Comparison of ENCODE assay signal across 21 mouse cellular contexts in the genomic region with DNA sequence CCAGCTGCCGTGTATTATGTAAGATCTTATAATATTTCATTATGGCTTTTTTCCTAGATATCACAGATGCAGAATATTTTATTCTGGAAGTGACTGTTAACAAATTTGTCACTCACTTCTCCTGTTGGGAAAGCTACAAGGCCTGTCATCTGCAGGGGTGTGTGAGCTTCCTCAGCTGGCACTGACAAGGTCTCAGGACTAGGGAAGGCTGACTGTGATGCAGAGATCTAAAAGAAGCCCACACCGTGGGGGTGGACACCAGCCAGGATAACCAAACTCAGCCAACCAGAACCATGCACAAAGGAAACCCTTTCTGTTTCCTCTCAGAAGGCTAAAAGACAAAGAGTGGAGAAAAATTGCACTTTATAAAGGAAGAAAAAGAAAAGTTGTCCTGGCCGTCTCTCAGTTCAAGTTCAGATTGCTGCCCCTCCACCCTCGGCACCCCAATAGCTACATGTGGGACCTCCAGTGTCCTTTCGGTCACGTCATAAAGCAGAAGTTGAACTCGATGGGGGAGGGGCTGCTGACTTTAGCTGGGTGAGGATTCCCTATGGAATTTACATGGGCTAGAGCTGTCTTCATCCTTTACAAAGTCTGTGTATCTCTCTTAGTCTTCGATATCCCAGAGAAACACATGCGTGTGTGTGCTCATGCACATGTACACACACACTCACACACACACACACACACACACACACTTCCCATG.
DNase-seq lines count a peak whose midpoint lies in the region; ATAC-seq and TF ChIP-seq lines count a peak whose summit lies in the region.
"Had no signal": no experiment of that assay in that cellular context is flagged by ENCODE, and none has a peak within 500 bp of the region (broad histone marks: within the 10 kb centered on the region; RNA-seq: fewer than 3 reads in every experiment).

No protein-coding gene starts in this region.

- H3K9ac ChIP-seq in forebrain, embryonic 13.5 days: no peak overlapping the region
- no peak overlapping the region for H3K9ac ChIP-seq in midbrain, embryonic 14.5 days (replicated peaks; ENCODE audit: low read length)
- H3K9ac ChIP-seq: embryonic facial prominence, embryonic 12.5 days; forebrain, embryonic 12.5 days; hindbrain, embryonic 12.5 days; liver, embryonic 14.5 days; midbrain, embryonic 12.5 days had no signal

- 74% methylated on average over 9 of the region's 9 CpGs for WGBS in forebrain, embryonic 10.5 days
- WGBS in forebrain, embryonic 13.5 days: 69% methylated on average over 9 of the region's 9 CpGs
- 68% methylated on average over 9 of the region's 9 CpGs for WGBS in midbrain, embryonic 10.5 days
- 55% methylated on average over 9 of the region's 9 CpGs for WGBS in midbrain, embryonic 14.5 days

- H3K27me3 ChIP-seq in forebrain, embryonic 10.5 days (ENCODE audit: poor library complexity, severe bottlenecking): no peaks in the 10 kb centered on the region
- H3K27me3 ChIP-seq in forebrain, embryonic 13.5 days: no peaks in the 10 kb centered on the region
- H3K27me3 ChIP-seq in midbrain, embryonic 10.5 days (ENCODE audit: low read depth, poor library complexity, severe bottlenecking): no peaks in the 10 kb centered on the region
- H3K27me3 ChIP-seq in midbrain, embryonic 14.5 days (ENCODE audit: control insufficient read depth, insufficient read depth, low read length): no peaks in the 10 kb centered on the region
- no peaks in the 10 kb centered on the region for H3K27me3 ChIP-seq in splenic B cell, adult 2 months (ENCODE audit: control insufficient read depth, insufficient read depth, low read length, poor library complexity, severe bottlenecking)
- H3K27me3 ChIP-seq: embryonic facial prominence, embryonic 12.5 days; forebrain, embryonic 12.5 days; hindbrain, embryonic 12.5 days; midbrain, embryonic 12.5 days had no signal

- TF ChIP-seq CTCF in layer of hippocampus, adult 2 months (conservative IDR thresholded peaks at IDR 0.05): no peak

- DNase-seq in forebrain, embryonic 10.5 days (ENCODE audit: extremely low spot score, low spot score): no peak
- DNase-seq in layer of hippocampus, adult 2 months (ENCODE audit: low spot score in 2 of 2): no peak
- DNase-seq in layer of hippocampus, adult 11-12 months (ENCODE audit: low spot score): no peak
- no peak for DNase-seq in midbrain, embryonic 10.5 days (ENCODE audit: low spot score)
- no peak for DNase-seq in midbrain, embryonic 14.5 days
- peak; percentile 69 for DNase-seq in splenic B cell, adult 2 months (ENCODE audit: low read depth, low spot score)
- no peak for DNase-seq in layer of hippocampus, adult 18-20 months (ENCODE audit: low spot score in 2 of 2)
- DNase-seq: adrenal gland, postnatal 36 days; cerebellum, adult 18-20 months; cerebellum, postnatal 14 days; gastrocnemius, postnatal 25 days; kidney, postnatal 10 days; layer of hippocampus, adult 9-11 months; right cerebral cortex, postnatal 14 days; thymus, postnatal 14 days had no signal

- peak overlapping the region; percentile 27; the same call in 1 of the 2 replicates for H3K27ac ChIP-seq in forebrain, embryonic 10.5 days
- no peak overlapping the region for H3K27ac ChIP-seq in forebrain, embryonic 13.5 days
- peak overlapping the region; percentile 19; the same call in 1 of the 2 replicates for H3K27ac ChIP-seq in layer of hippocampus, adult 2 months
- H3K27ac ChIP-seq in midbrain, embryonic 10.5 days (replicated peaks): peak overlapping the region; percentile 39; the same call in 1 of the 2 replicates
- no peak overlapping the region for H3K27ac ChIP-seq in midbrain, embryonic 14.5 days (replicated peaks; ENCODE audit: low read depth, low read length)
- H3K27ac ChIP-seq: embryonic facial prominence, embryonic 12.5 days; forebrain, embryonic 12.5 days; hindbrain, embryonic 12.5 days; liver, embryonic 14.5 days; midbrain, embryonic 12.5 days had no signal

- H3K36me3 ChIP-seq in forebrain, embryonic 10.5 days (replicated peaks): peaks cover 20% of the 10 kb centered on the region; the same call in 1 of the 2 replicates
- H3K36me3 ChIP-seq in forebrain, embryonic 13.5 days (ENCODE audit: poor library complexity, severe bottlenecking): 0 out of 2 replicates have a peak, but pooled peaks cover 5% of the 10 kb centered on the region
- H3K36me3 ChIP-seq in midbrain, embryonic 10.5 days: no peaks in the 10 kb centered on the region
- H3K36me3 ChIP-seq in midbrain, embryonic 14.5 days (ENCODE audit: control insufficient read depth, insufficient read depth, low read length): no peaks in the 10 kb centered on the region
- no peaks in the 10 kb centered on the region; the same call in 1 of the 2 replicates for H3K36me3 ChIP-seq in splenic B cell, adult 2 months (ENCODE audit: control insufficient read depth, insufficient read depth, low read length, poor library complexity, severe bottlenecking)
- H3K36me3 ChIP-seq: embryonic facial prominence, embryonic 12.5 days; forebrain, embryonic 12.5 days; hindbrain, embryonic 12.5 days; midbrain, embryonic 12.5 days had no signal

- ATAC-seq in forebrain, embryonic 13.5 days: no peak
- no peak for ATAC-seq in midbrain, embryonic 14.5 days (ENCODE audit: low FRiP score, low TSS enrichment)

- H3K4me3 ChIP-seq in forebrain, embryonic 10.5 days: no peak overlapping the region
- H3K4me3 ChIP-seq in forebrain, embryonic 13.5 days: no peak overlapping the region
- no peak overlapping the region for H3K4me3 ChIP-seq in layer of hippocampus, adult 2 months
- no peak overlapping the region for H3K4me3 ChIP-seq in midbrain, embryonic 10.5 days
- H3K4me3 ChIP-seq in midbrain, embryonic 14.5 days (replicated peaks; ENCODE audit: low read depth, low read length): no peak overlapping the region
- H3K4me3 ChIP-seq: embryonic facial prominence, embryonic 12.5 days; forebrain, embryonic 12.5 days; hindbrain, embryonic 12.5 days; midbrain, embryonic 12.5 days had no signal

- peaks cover 24% of the 10 kb centered on the region for H3K4me1 ChIP-seq in forebrain, embryonic 10.5 days
- H3K4me1 ChIP-seq in forebrain, embryonic 13.5 days: peaks cover 9% of the 10 kb centered on the region; the same call in 1 of the 2 replicates
- H3K4me1 ChIP-seq in midbrain, embryonic 10.5 days: peaks cover 19% of the 10 kb centered on the region
- H3K4me1 ChIP-seq in midbrain, embryonic 14.5 days (ENCODE audit: control insufficient read depth, insufficient read depth, low read length): no peaks in the 10 kb centered on the region
- H3K4me1 ChIP-seq: embryonic facial prominence, embryonic 12.5 days; hindbrain, embryonic 12.5 days had no signal

- H3K4me2 ChIP-seq in forebrain, embryonic 13.5 days: no peak overlapping the region
- no peak overlapping the region for H3K4me2 ChIP-seq in midbrain, embryonic 14.5 days (ENCODE audit: low read length)
- H3K4me2 ChIP-seq: embryonic facial prominence, embryonic 12.5 days; forebrain, embryonic 12.5 days; hindbrain, embryonic 12.5 days; midbrain, embryonic 12.5 days had no signal

- no peaks in the 10 kb centered on the region for H3K9me3 ChIP-seq in forebrain, embryonic 10.5 days
- H3K9me3 ChIP-seq in forebrain, embryonic 13.5 days (replicated peaks): no peaks in the 10 kb centered on the region
- H3K9me3 ChIP-seq in midbrain, embryonic 10.5 days (replicated peaks): no peaks in the 10 kb centered on the region
- no peaks in the 10 kb centered on the region for H3K9me3 ChIP-seq in midbrain, embryonic 14.5 days (ENCODE audit: control insufficient read depth, low read length)
- H3K9me3 ChIP-seq: embryonic facial prominence, embryonic 12.5 days; forebrain, embryonic 12.5 days; hindbrain, embryonic 12.5 days; midbrain, embryonic 12.5 days had no signal

Comparison
In these comparisons a context has a peak if more than half of its experiments do, and no peak if none do; other contexts are left out.
1. H3K27ac ChIP-seq: peak in forebrain, embryonic 10.5 days (single experiment), layer of hippocampus, adult 2 months (single experiment) and midbrain, embryonic 10.5 days (single experiment); none in forebrain, embryonic 13.5 days (single experiment) and midbrain, embryonic 14.5 days (single experiment).